Mouse (Mus musculus) cerebellum, adult 11 months (tissue): ENCODE measurements at regions not wholly inside any gene's neighbourhood (a gene's known extent, or its start where the extent isn't known, plus 50 kb on each side); places are given as distances from the start of the nearest gene placed in this dataset.
A peak's percentile ranks its signal among the peaks of the same experiment; 100 is the strongest.

Experiments
- DNase-seq: peaks from one replicate; pipeline ENCODE4 v3.0.0; 2022

- DNase-seq, result no peak
Observed at GRCm38 (mm10) chr14:46637240-46637639, 123.1 kb upstream of the Cdkn3 start.

DNA sequence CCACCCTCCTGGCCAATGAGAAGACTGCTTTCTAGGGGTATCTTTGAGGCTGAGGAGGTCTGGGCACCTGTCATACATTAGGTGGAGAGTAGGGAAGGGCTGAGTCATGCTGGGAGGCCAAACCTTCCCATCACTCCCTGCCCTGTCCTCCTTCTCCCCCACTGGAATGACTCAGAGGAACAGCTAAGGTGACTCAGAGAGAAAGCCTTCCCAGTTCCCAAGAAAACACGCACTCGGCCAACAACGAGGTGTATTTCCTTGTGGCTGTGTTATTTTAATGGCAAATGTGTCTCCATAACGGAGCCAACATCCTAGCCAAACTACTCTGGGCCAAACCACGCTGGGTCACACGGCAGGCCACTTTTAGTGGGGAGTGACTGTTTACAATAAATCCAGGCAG is 124.0 kb upstream of the Cdkn3 start:
- no peak for DNase-seq

DNA sequence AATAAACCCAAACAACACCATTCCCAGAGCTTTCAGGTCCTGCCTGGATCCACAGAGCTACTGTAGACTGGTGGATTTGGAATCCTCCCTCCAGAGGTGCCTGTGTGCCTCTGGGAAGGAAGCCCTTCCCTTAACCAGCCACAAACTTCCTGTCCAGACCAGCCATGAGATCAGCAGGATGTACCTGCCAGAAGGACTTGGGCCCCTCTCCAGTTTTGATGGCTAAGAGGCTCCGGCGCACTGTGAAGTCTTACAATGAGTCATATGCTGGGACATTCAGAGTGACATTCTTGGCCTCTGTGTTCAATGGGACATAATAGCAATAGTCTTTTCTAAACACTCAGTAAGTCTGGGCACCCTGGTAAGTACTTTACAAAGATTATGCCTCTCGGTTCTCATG is 125.0 kb upstream of the Cdkn3 start:
- DNase-seq, result no peak

- DNase-seq, result no peak
Observed at GRCm38 (mm10) chr14:46634656-46635244, 125.6 kb upstream of the Cdkn3 start.

GRCm38 (mm10) chr14:46634251-46634650 is 126.1 kb upstream of the Cdkn3 start:
- no peak for DNase-seq

GRCm38 (mm10) chr14:46627690-46628089 is 132.7 kb upstream of the Cdkn3 start:
- no peak for DNase-seq

DNA sequence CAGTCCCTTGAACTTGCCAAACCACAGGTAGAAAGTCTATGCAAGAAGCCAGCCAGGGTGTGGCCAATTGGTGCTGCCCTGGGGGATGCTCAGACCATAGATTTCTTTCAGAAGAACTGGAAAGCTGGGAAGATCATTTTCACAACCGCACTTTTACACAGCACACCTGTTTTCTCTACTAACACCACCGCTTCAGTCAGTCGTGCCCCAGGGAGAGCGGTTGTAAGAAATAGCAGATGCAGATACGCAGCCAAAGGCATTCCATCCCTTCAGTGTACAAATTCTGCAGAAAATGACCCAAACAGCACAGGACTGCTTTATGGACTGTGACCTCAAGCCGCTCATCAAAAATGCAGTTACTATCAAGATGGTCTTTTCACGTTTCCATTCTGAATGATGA is 134.6 kb upstream of the Cdkn3 start:
- DNase-seq, result no peak

GRCm38 (mm10) chr14:46623645-46624044 is 136.7 kb upstream of the Cdkn3 start:
- no peak for DNase-seq

DNA sequence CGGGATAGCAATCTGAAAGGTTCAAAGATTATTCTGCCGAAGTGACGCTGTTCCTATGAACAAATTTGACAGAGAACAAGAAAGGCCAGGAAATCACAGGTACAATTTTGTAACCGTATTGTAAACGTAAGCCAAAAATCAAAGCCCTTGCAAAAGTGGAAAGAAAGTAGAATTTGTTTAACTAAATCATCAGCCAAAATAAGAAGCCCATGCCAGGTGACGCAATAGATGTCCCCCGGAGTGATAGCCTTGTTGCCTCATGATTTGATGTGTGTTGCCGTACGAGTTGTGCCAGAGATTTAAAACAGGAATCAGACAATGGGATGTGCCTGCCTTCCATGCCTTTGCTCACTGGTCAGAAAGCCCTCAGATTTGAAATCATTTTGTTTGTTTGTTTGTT is 144.3 kb upstream of the Cdkn3 start:
- no peak for DNase-seq

GRCm38 (mm10) chr14:46614936-46615335 is 145.4 kb upstream of the Cdkn3 start:
- no peak for DNase-seq

- DNase-seq, result no peak
Observed at GRCm38 (mm10) chr14:46613748-46614147, 146.6 kb upstream of the Cdkn3 start.

DNA sequence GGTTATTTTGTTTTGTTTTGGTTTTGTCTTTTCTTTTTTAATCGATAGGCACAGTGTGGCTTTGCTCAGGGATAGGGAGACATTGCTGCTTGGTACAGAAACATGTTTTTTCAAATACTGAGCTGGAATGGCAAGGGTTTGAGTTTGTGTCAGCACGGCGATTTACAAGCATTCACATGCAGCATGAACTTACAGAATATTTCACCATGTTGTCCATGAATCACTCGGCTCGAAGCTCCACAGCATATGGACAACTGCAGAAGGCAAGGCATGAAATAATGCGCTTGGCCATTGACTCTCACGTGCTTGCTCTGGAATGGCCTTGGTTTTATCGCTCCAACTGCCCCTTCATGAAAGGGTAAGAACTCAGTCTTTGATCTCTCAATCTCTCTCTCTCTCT is 147.1 kb upstream of the Cdkn3 start:
- no peak for DNase-seq

DNA sequence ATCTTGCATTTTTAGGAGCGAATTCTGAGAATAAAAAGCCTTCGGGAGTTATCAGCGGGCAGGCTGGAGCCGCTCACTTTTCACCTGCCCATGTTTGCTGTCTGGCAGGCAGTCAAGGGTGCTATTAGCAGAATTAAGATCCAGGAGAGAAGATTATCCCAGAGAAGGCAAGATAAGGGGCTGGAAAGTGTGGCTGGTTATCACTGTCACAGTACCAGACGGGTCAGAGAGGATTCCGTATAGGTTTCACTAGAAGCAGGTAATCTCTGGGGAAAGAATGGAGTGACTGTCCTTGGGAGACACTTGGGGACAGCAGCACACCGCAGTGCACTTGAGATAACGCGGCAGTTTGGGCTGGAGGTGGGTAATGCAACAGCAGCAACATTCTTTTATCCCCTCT is 147.8 kb upstream of the Cdkn3 start:
- DNase-seq, result no peak

DNA sequence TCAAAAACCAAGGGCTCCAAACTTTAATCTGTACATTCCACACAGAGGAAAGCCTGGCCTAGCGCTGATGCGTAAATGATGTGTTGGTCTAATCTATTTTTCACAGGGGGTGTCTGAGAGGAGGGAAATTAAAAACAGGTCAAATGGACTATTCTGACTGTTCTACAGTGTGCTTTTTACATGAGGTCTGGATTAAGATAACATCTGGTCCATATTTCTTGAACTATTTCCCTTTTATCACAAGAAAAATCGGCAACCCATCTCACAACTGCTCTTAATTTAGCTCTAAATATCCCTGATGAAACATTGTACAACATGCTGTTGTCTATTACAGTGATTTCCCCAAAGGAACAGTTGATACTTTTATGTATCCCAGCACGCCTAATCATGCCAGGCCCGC is 149.4 kb upstream of the Cdkn3 start:
- no peak for DNase-seq

DNA sequence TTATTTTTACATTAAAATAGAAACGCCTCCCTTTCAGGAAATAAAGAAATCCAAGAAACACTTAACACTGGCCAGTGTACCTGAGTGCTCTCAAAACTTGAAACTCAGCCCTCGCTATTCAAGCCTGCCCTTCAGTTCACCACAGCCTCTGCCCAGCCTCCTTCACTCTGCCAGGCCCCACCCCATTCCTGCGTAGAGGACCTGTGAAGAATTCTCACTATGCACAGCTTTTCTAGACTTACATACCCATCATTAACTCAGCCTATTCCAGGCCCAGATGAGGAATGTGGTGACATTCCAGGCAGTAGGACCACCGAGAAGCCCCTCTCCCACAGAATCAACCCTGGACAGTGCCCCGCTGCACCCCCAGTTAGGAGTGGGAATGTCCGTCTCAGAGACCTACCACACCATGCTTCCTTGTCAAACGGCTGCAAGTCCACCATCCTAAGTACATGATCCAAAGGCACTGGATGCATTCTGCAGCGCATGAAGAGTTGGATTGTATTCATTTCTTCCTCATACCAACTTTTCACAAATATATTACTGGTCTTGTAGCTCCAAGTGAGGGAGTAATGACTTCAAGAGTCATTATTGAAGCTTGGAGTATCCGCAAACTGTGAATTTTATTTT is 150.0 kb upstream of the Cdkn3 start:
- DNase-seq, result no peak

DNA sequence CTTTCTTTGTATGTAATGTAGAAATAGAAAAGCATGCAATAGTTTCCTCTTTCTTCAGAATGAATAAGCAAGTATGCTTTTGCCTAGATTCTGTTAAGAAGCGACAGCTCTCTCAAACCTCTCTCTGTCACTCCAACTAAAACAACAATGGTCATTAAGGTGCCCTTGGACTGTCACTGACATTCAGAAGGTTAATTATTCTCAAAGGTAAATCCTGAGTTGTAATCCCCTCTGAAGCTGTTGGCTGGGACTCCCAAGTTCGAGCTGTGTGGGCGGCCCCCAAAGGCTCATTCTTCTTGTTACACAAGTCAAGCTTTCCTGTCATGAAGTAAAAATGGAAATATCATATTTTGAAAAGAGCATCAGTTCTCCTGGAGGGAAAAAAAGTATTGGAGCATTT is 153.6 kb upstream of the Cdkn3 start:
- no peak for DNase-seq

DNA sequence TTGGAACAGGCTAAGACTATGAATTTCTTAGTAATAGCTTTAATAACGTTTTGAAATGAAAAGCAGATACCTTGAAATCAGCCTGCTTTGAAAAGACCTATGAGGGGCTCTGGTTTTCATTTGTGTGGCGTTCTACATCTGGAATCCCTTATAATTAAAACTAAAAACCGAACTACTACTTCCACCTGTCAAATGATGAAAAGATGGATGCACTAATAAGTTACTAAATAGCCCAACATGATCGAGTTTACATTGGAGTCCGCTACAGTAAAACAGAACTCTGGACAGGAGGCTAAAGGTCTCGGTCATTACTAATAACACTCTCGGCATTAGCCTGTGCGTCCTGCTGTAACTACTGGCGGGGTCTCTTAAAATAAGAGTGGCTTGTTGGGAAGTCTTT is 154.3 kb upstream of the Cdkn3 start:
- DNase-seq, result no peak

DNA sequence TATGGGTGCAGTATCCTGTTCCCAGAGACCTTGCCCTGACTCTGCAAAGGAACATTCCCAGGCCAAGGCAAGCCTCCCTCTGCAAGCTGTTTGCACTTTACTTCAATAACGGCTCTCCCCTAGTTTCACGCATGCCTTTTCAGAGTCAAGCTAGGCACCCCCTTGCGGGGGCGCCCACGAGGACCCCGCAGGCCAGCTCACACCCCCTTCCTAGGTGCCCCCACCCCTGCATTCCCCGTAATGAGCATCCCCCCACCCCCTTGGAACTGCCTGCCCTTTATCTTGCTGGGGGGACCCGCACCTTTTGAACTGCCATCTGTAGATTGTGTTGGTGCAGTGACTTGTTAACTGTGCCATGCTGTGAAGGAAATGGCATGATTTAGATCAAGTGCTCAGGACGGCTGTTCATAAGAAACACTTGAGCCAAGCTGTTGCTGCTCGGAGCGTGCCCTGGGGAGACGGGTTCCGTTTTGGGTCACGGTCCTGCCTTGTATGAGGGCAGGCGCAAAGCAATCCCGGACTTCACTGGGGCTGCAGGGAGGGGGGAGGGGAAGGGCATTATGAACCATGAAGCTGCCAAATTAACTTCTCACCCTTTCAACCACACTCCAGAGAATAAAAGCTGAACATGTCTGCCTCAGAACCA is 155.3 kb upstream of the Cdkn3 start:
- peak; percentile 5 for DNase-seq

DNA sequence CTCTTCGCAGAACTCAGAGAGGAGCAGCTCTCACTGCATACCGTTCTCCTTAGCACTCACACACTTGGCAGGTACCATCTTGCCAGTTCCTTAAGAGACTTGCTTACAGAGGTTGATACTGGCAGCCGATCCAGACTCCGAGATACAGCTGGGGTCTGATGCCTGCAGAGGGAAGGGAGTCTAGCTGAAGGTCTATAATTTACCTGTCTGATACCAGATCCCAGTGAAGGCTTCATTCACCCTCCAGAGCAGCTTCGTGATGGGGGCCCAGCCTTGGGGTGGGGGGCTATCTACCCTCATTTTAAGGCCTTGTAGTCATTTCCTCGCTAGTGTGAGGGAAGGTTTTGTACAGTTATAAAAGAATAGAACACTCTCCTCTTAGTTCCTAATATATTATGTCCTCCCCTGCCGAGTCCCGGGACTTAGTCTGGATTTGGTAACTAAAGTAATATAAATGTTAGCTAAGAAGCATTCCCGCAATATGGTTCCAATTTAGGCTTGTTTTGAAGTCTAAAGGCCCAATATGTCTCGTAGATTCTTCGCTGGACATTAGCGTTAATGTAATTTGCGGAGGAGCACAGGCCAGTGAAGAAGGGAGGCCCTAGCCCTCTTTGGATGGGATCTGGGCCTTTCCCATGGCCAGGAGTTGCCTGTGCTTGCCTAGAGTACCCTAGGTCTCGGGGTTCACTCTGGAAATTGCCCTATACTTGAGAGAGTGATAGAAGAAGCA is 156.0 kb upstream of the Cdkn3 start:
- DNase-seq, result no peak

DNA sequence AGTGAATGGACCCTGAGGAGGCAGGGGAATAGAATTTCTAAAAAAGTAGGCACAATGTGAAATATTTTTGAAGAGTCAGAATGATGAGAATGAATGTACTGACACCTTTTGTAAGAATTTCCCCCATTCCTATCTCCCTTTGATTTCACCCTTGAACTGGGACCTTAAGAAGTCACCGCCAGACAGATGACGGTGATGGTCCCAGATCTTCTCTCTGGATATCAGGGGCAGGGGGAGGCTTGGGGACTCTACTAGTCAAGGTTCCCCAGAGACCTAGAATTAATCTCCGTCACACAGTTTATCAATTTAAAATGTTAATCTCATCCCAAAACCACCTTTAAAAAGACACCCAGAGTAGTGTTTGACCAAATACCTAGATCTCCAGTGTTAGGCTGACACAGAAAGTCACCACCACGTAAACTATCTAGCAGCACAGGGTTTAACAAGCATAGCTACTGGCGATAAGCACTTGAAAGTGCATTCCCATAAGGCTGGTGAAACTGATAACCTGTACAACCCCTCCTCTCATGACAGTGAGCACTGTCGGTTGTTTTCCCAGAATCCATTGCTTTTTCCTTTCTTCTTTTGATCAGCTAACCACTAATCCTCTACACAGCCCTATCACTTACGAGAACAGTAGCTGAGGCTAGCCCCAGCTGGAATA is 163.5 kb upstream of the Cdkn3 start:
- no peak for DNase-seq

GRCm38 (mm10) chr14:46594151-46594550 is 166.2 kb upstream of the Cdkn3 start:
- no peak for DNase-seq

DNA sequence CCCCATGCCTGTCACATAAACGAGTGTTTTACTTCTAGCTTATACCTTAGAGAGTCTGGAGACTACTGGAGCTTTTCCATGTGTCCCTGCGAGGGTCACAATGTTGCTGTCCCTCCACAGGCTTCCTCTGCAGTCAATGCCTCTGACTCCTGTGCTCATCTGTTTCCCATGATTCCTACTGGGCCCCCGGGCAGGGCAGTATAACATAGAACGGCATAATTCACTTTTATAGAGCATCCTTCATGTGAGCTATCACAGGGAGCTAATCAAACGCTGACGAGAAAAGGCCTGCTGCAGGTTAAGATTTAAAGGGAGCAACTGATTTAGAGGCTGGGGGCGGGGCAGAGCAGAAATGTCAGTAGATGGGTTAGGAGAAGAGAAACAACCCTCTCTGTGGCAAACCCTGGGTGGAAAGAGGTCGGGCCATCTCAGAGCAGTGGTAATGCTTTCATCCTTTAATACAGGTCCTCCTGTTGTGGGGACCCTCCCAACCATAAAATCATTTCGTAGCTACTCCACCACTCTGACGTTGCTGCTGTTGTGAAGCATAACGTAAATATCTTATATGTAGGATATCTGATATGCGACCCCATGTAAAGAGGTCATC is 168.5 kb upstream of the Cdkn3 start:
- no peak for DNase-seq

- DNase-seq, result no peak
Observed at GRCm38 (mm10) chr14:46591211-46591610, 169.1 kb upstream of the Cdkn3 start.
